Mouse (Mus musculus): ENCODE measurements at regions not wholly inside any gene's neighbourhood (a gene's known extent, or its start where the extent isn't known, plus 50 kb on each side); places are given as distances from the start of the nearest gene placed in this dataset.

GRCm38 (mm10) chr13:3712497-3713160, 78.8 kb downstream of the Asb13 start:
- Histone ChIP-seq H3K79me2 (ENCODE audit: control insufficient read depth, insufficient read depth) (no peaks in the 10 kb centered on the region), H3K27me3 (ENCODE audit: control insufficient read depth, insufficient read depth, insufficient read length) (no peaks in the 10 kb centered on the region), H3ac (ENCODE audit: control insufficient read depth, insufficient read length) (no peak overlapping the region), H3K4me3 (no peak overlapping the region), H3K4me2 (ENCODE audit: low read depth) (no peak overlapping the region), H3K36me3 (ENCODE audit: control insufficient read depth, insufficient read depth) (no peaks in the 10 kb centered on the region)
- peak in 2 of 3 experiments; percentile 40 to 60 for TF ChIP-seq MYOD1 (IDR thresholded peaks at IDR 0.05; ENCODE audit: control insufficient read depth in 1 of 3, insufficient read length in 2 of 3, low read depth in 2 of 3)
- TF ChIP-seq SRF (IDR thresholded peaks at IDR 0.05; ENCODE audit: control insufficient read depth, insufficient read length, low read depth), result no peak

GRCm38 (mm10) chr13:3712088-3712487, 78.3 kb downstream of the Asb13 start:
- Histone ChIP-seq H3K4me3 (no peak overlapping the region), H3K4me2 (ENCODE audit: low read depth) (no peak overlapping the region), H3K36me3 (ENCODE audit: control insufficient read depth, insufficient read depth) (no peaks in the 10 kb centered on the region), H3K27me3 (ENCODE audit: control insufficient read depth, insufficient read depth, insufficient read length) (no peaks in the 10 kb centered on the region), H3ac (ENCODE audit: control insufficient read depth, insufficient read length) (no peak overlapping the region), H3K79me2 (ENCODE audit: control insufficient read depth, insufficient read depth) (no peaks in the 10 kb centered on the region)
- TF ChIP-seq TCF3 (IDR thresholded peaks at IDR 0.05; ENCODE audit: insufficient read length, low read depth) (no peak), POLR2AphosphoS2 (IDR thresholded peaks at IDR 0.05; ENCODE audit: insufficient read length, low read depth) (no peak), SRF (IDR thresholded peaks at IDR 0.05; ENCODE audit: control insufficient read depth, insufficient read length, low read depth) (no peak), MYOG (IDR thresholded peaks at IDR 0.05; ENCODE audit: control insufficient read depth in 1 of 3, insufficient read depth in 1 of 3, insufficient read length in 2 of 3, low read depth in 2 of 3) (no peak), POLR2A (IDR thresholded peaks at IDR 0.05; ENCODE audit: insufficient read length, low read depth) (no peak), MYOD1 (IDR thresholded peaks at IDR 0.05; ENCODE audit: control insufficient read depth in 1 of 3, insufficient read length in 2 of 3, low read depth in 2 of 3) (no peak), TCF12 (IDR thresholded peaks at IDR 0.05; ENCODE audit: insufficient read depth, poor library complexity, severe bottlenecking) (no peak), REST (IDR thresholded peaks at IDR 0.05; ENCODE audit: insufficient read depth, insufficient read length) (no peak), MAX (IDR thresholded peaks at IDR 0.05; ENCODE audit: low read depth) (no peak), USF1 (IDR thresholded peaks at IDR 0.05; ENCODE audit: low read depth) (no peak), CEBPB (IDR thresholded peaks at IDR 0.05; ENCODE audit: insufficient read depth, poor library complexity, severe bottlenecking) (no peak)

- no peak overlapping the region for H3K4me3 ChIP-seq
- no peaks in the 10 kb centered on the region for H3K79me2 ChIP-seq (ENCODE audit: control insufficient read depth, insufficient read depth)
- no peak overlapping the region for H3ac ChIP-seq (ENCODE audit: control insufficient read depth, insufficient read length)
- H3K36me3 ChIP-seq (ENCODE audit: control insufficient read depth, insufficient read depth), result no peaks in the 10 kb centered on the region
- TF ChIP-seq MAX (IDR thresholded peaks at IDR 0.05; ENCODE audit: low read depth), result no peak
- TF ChIP-seq MYOG (IDR thresholded peaks at IDR 0.05; ENCODE audit: control insufficient read depth in 1 of 3, insufficient read depth in 1 of 3, insufficient read length in 2 of 3, low read depth in 2 of 3), result no peak
- TF ChIP-seq SRF (IDR thresholded peaks at IDR 0.05; ENCODE audit: control insufficient read depth, insufficient read length, low read depth), result no peak
- TF ChIP-seq USF1 (IDR thresholded peaks at IDR 0.05; ENCODE audit: low read depth), result no peak
- TF ChIP-seq CEBPB (IDR thresholded peaks at IDR 0.05; ENCODE audit: insufficient read depth, poor library complexity, severe bottlenecking), result no peak
- TF ChIP-seq REST (IDR thresholded peaks at IDR 0.05; ENCODE audit: insufficient read depth, insufficient read length), result no peak
- TF ChIP-seq POLR2AphosphoS2 (IDR thresholded peaks at IDR 0.05; ENCODE audit: insufficient read length, low read depth), result no peak
- TF ChIP-seq TCF3 (IDR thresholded peaks at IDR 0.05; ENCODE audit: insufficient read length, low read depth), result no peak
- TF ChIP-seq POLR2A (IDR thresholded peaks at IDR 0.05; ENCODE audit: insufficient read length, low read depth), result no peak
- TF ChIP-seq MYOD1 (IDR thresholded peaks at IDR 0.05; ENCODE audit: control insufficient read depth in 1 of 3, insufficient read length in 2 of 3, low read depth in 2 of 3), result no peak
- H3K27me3 ChIP-seq (ENCODE audit: control insufficient read depth, insufficient read depth, insufficient read length), result no peaks in the 10 kb centered on the region
- no peak overlapping the region for H3K4me2 ChIP-seq (ENCODE audit: low read depth)
Measured at GRCm38 (mm10) chr13:3709982-3710618, 76.3 kb downstream of the Asb13 start.

GRCm38 (mm10) chr13:3708896-3709631, 75.2 kb downstream of the Asb13 start:
- Histone ChIP-seq H3K27me3 (ENCODE audit: control insufficient read depth, insufficient read depth, insufficient read length) (no peaks in the 10 kb centered on the region), H3K79me2 (ENCODE audit: control insufficient read depth, insufficient read depth) (no peaks in the 10 kb centered on the region), H3K4me3 (no peak overlapping the region), H3K4me2 (ENCODE audit: low read depth) (no peak overlapping the region), H3K36me3 (ENCODE audit: control insufficient read depth, insufficient read depth) (no peaks in the 10 kb centered on the region), H3ac (ENCODE audit: control insufficient read depth, insufficient read length) (no peak overlapping the region)
- TF ChIP-seq POLR2AphosphoS2 (IDR thresholded peaks at IDR 0.05; ENCODE audit: insufficient read length, low read depth), result no peak
- TF ChIP-seq CEBPB (IDR thresholded peaks at IDR 0.05; ENCODE audit: insufficient read depth, poor library complexity, severe bottlenecking), result no peak
- TF ChIP-seq SRF (IDR thresholded peaks at IDR 0.05; ENCODE audit: control insufficient read depth, insufficient read length, low read depth), result no peak
- TF ChIP-seq E2F4 (IDR thresholded peaks at IDR 0.05; ENCODE audit: insufficient read depth), result no peak
- no peak for TF ChIP-seq MYOD1 (IDR thresholded peaks at IDR 0.05; ENCODE audit: control insufficient read depth in 1 of 3, insufficient read length in 2 of 3, low read depth in 2 of 3)
- no peak for TF ChIP-seq REST (IDR thresholded peaks at IDR 0.05; ENCODE audit: insufficient read depth, insufficient read length)
- TF ChIP-seq TCF12 (IDR thresholded peaks at IDR 0.05; ENCODE audit: insufficient read depth, poor library complexity, severe bottlenecking), result no peak
- TF ChIP-seq MAX (IDR thresholded peaks at IDR 0.05; ENCODE audit: low read depth), result no peak
- TF ChIP-seq USF1 (IDR thresholded peaks at IDR 0.05; ENCODE audit: low read depth), result no peak
- no peak for TF ChIP-seq TCF3 (IDR thresholded peaks at IDR 0.05; ENCODE audit: insufficient read length, low read depth)
- TF ChIP-seq MYOG (IDR thresholded peaks at IDR 0.05; ENCODE audit: control insufficient read depth in 1 of 3, insufficient read depth in 1 of 3, insufficient read length in 2 of 3, low read depth in 2 of 3), result no peak
- TF ChIP-seq POLR2A (IDR thresholded peaks at IDR 0.05; ENCODE audit: insufficient read length, low read depth), result no peak
